Mouse (Mus musculus): ENCODE data around the gene Tmem243.
"Not testable (repeated sequence)": the region's sequence is repeated elsewhere in the genome, so short reads cannot be mapped to it uniquely, and the experiment has no call there.

Tmem243 gene

GRCm38 (mm10) chr5:9160831-9161455 lies 60.5 kb downstream of the Tmem243 start:
- in situ Hi-C loops (cut with MboI; ENCODE audit: unreplicated experiment in 2 of 2) = no loop called here

GRCm38 (mm10) chr5:9161456-9162041 lies 61.1 kb downstream of the Tmem243 start, which contains the start of gene Dmtf1:
TSS of gene Dmtf1 (minus strand) at chr5:9161776.
- in situ Hi-C loops (cut with MboI; ENCODE audit: unreplicated experiment in 2 of 2) = no loop called here

- in situ Hi-C loops (cut with MboI; ENCODE audit: unreplicated experiment in 2 of 2) = no loop called here
These were observed 61.6 kb downstream of the Tmem243 start for GRCm38 (mm10) chr5:9162088-9162487.

- in situ Hi-C loops (cut with MboI; ENCODE audit: unreplicated experiment in 2 of 2) = no loop called here
These were observed 62.9 kb downstream of the Tmem243 start for GRCm38 (mm10) chr5:9163411-9163810.

DNA sequence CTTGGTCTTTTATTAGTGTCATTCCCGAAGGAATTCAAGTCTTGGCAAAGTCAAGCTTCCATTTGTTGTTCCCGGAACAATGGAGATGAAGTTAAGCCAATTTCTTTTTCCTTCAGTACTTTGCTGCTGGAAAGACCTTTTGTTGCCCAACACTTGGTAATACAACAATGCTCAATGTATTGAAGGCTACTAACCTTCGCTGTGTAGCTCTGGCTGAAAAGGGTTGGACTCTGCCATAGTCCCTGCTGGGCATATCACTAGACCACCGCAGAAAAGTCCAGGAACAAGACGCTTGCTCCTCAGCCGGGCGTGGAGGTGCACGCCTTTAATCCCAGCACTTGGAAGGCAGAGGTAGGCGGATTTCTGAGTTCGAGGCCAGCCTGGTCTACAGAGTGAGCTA lies 64.7 kb downstream of the Tmem243 start:
- in situ Hi-C loops (cut with MboI; ENCODE audit: unreplicated experiment in 2 of 2) = not testable (repeated sequence)

DNA sequence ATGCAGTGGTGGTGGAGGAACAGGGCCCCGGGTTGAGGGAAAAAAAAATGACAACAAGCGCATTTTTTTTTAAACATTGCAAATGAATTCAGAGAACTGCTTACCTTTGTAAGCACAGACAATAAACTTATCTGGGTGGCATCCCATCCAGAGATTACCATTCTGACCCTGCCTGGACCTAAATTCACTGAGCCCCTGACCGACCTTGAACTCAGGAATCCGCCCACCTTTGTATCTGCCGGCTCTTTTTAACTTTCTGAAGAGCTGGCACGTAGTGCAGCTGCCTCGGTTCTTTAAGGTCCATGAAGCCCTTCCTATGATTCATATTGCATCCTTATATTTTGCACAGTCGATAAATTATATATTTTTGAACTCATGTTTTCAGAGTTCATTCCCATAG lies 65.9 kb downstream of the Tmem243 start:
- in situ Hi-C loops (cut with MboI; ENCODE audit: unreplicated experiment in 2 of 2) = no loop called here

DNA sequence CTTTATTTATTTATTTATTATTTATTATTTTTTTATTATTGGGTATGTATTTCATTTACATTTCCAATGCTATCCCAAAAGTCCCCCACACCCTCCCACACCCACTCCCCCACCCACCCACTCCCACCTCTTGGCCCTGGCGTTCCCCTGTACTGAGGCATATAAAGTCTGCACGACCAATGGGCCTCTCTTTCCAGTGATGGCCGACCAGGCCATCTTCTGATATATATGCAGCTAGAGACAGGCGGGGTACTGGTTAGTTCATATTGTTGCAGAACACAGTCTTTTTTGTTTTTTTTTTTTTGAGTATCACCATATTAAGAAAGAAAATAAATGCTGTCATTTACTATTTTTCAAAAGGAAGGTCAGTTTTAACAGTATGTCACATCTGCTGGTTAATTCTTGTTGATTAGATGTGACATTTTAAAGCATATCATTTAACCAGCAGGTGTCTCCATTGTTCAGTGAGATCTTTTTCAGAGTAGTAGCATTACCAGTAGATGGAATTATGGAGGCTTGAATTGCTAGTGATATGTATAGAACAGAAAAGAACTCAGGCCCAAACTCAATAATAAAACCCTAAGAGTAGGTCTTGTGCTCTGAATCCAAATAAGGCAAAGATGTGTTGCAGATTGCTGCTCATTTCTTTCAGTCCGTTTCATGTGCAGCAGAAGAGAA lies 69.0 kb downstream of the Tmem243 start:
- in situ Hi-C loops (cut with MboI; ENCODE audit: unreplicated experiment in 2 of 2) = loop anchor here (5.0 kb wide), 3 partner anchors 93 to 253 kb away; partner anchors contain the start of gene 9330182L06Rik (in 1 of the 2)

GRCm38 (mm10) chr5:9173295-9173694 lies 72.8 kb downstream of the Tmem243 start:
- in situ Hi-C loops (cut with MboI; ENCODE audit: unreplicated experiment in 2 of 2) = loop anchor here (5.0 kb wide), 3 partner anchors 89 to 249 kb away; partner anchors contain the start of gene 9330182L06Rik (in 1 of the 2)

DNA sequence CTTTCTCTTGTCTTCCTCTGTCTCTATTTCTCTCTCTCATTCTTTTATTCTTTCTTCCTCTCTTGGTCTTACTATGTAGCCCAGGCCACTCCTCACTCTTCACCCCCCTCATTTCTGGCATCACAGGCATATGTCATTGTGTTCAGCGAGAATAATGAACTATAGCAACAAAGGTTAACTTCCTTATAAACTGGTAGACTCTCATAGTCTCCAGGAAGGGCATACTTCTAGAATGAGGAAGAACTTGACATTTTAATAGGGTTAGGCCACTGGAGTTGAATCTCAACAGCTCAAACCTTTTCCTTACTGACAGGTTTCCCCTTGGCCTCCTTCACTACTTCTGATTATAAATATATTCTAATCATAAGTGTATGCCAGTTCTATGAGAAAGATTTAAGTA lies 86.0 kb downstream of the Tmem243 start:
- in situ Hi-C loops (cut with MboI; ENCODE audit: unreplicated experiment in 2 of 2) = no loop called here
